Mouse (Mus musculus) heart, adult 18-20 months (tissue): ENCODE measurements around the gene Klhl29. TPM values are rescaled to one million over a fixed set of nuclear protein-coding genes. Genes with fewer than 3 reads are reported as not detected.
"Not testable (repeated sequence)": the region's sequence is repeated elsewhere in the genome, so short reads cannot be mapped to it uniquely, and the experiment has no call there.

Experiments used
- DNase-seq, 2 experiments: peaks; one replicate each; pipeline ENCODE4 v3.0.0; 2021 to 2022; ENCODE audit warnings: mixed read lengths in 1 of 2
- total RNA-seq, 2 experiments: library from RNA; stranded (reverse); gene quantifications; 2 replicates each; pipeline ENCODE4 v1.2.3; 2021

The Klhl29 gene
- total RNA-seq, 2 experiments from 2014 or later = 0.27 to 0.44 TPM

DNA sequence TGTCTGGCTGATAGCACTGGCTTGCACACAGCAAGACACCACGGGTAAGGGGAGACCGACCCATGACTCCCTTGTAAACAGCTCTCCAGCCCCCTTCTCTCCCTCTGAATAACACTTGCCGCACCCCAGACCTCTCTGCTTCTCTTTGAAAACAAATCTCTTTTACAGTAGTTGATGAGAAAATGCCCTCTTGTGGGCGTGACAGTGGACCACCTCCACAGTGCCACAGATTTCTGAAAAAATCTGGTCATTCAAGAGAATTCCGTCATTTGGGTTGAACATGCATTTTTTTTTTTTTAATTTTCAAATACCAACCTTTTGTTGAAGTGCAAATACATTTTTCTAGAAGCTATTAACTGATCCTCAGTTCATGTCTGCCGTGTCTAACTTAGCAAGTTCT, 17.0 kb downstream of the Klhl29 start:
- no peak for DNase-seq

GRCm38 (mm10) chr12:5353416-5353815, 22.1 kb downstream of the Klhl29 start:
- no peak for DNase-seq

DNA sequence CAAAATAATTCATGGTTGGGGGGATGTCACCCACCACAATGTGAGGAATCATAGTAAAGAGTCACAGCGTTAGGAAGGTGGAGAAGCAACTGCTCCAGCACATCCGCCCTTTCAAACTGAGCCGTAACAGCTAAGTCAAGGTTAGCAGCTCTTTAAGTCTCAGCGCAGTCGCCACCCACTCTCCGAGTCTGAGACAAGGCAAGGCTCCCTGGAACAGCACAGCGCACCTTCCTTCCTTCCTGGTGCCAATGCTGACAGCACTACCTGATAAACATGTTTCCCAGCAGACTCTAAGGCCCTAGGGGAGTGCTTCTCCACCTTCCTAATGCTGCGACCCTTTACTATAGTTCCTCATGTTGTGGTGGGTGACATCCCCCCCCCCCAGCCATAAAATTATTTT, 22.7 kb downstream of the Klhl29 start:
- no peak for DNase-seq

GRCm38 (mm10) chr12:5350491-5351285, 24.8 kb downstream of the Klhl29 start:
- no peak for DNase-seq

DNA sequence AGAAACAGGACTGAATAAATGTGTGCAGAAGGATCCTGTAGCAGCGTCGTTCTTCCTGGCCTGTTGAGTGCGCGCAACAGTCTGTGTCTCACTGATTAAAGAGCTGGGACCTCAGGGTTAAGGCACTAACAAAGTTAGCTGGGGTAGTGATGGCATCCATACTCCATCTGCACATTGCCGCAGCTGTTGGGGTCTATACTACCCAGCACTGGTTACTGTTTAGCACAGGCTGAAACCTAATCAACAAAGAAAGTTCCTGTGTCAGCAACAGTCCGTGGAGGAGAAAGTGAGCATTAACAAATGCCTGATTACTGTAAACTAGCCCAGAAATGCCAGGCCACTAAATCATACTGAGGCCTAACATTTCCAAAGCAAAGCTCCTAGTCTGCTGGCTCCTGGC, 30.4 kb downstream of the Klhl29 start:
- no peak for DNase-seq

GRCm38 (mm10) chr12:5344457-5344856, 31.0 kb downstream of the Klhl29 start:
- not testable (repeated sequence) for DNase-seq

DNA sequence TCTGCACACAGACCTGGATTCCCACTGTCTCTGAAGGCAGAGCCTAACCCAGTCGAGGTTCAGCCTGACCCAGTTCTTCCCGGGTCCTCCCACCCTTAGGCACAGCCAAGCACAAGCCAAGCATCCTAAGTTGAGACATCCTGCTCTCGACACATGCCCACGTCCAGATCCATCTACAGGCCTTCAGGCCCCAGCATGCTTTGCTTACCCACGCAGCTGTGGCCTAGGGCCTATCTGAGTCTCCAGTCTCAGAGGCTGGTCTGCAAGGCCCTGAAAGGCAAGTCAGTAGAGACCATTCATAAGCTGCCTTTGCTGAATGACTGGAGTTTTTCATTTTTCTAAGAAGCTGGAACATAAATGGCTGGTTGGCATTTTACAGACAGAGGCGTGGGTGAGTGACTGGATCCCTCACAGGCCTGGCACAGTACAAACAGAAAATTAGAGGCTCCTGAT, 35.3 kb downstream of the Klhl29 start:
- DNase-seq = no peak

DNA sequence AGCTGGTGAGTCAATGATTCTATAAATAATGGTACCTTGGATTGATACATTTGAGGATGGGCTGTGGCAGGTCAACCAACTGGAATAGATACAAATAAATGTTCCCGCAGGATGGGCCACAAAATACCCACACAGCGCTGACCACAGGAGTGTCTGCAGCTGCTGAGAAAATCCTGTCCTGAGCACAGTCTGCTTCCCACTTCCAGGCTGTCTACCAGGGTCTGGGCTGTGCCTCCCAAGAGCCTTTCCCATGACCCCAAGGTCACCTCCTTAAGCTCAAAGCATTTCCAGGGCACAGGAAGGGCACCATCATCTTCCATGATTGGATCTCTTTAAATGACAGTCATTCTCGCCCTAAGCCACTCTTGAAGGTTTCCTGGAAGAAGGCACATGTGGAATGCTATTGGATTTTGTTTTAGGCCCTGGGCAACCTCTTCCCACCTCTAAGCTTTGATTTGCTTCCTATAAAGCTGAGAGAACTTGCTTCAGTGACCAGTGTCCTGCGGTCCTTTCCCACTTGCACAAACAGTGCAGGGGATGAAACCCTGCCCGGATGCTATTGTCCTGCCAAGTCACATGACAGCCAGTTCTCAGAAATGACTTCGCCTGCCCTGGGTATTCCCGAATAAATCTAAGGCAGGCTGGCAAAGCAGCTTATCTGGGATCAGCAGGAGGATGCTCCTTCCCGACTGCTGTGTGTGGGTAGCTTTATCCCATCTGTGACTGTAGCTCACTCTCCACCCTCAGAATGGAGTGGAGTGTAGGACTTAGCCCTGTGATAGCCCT, 38.4 kb downstream of the Klhl29 start:
- DNase-seq = peak; percentile 61

DNA sequence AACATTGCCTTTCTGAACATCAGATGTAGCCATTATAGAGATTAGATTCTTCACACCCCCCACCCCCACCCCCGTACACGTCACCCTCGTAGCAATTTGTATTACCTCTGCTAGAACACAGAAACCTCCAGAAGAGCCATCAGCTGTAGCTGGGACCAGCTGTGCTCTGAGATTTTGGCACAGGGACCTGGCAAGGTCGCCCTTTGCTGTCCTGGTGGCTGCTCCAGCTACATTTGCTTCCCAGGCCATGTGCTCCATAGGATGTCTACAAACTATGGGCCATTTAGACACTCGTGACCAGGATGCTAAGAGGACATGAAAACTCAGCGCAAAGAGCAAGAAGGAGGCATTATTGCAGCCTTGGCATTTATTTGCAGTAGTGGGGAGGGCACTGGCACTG, 39.2 kb downstream of the Klhl29 start:
- peak; percentile 17 to 30 for DNase-seq

- no peak for DNase-seq
Measured at GRCm38 (mm10) chr12:5334956-5335355, 40.5 kb downstream of the Klhl29 start.

DNA sequence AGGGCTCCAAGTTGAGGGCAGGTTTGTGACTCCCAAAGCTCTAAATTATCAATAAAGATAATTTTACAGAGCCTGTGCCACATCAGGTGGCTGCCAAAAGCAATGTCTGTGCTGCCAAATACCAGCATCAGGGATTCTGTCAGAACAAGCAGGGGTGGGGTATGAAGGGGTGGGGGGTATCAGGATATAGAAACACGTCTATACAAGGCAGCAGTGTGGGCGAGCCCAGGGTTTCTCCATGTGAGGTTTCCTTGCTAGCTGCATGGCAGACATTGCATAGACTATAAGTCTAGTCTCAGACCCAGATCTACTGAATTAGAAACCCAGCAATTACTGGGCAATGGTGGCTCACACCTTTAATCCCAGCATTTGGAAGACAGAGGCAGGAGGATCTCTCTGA, 41.3 kb downstream of the Klhl29 start:
- no peak for DNase-seq

- DNase-seq = no peak
Measured at GRCm38 (mm10) chr12:5331810-5332484, 43.5 kb downstream of the Klhl29 start.

- DNase-seq = no peak
Measured at GRCm38 (mm10) chr12:5330496-5331070, 44.9 kb downstream of the Klhl29 start.

DNA sequence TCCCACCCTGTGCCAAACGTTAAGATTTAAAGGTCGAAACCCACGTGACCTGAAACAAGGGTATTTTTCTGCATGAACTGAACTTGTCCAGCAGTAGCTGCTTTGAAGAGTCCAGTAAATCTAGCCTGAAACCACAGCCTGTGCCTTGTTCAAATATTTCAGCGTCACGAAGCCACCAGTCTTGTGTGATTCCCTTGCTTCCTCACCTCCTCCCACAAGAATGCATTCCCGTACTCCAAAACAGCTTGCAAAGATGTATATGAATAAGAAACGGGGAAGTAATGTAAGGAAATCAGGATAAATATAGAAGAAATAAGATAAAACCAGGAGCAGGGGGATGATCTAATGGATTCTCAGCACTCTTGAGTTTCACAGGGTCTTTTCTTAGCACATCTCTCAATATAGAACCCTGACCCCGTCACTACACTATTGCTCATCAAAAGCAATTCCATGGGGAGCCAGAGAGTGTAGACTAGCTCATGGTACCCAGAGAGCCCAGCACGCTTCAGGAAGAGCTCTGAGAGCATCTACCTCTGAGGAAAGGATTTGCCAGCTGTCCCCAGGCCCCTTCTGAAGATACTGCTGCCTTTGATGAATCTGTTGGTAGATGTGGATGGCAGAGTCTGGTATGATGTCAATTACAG, 52.9 kb downstream of the Klhl29 start:
- DNase-seq = no peak

DNA sequence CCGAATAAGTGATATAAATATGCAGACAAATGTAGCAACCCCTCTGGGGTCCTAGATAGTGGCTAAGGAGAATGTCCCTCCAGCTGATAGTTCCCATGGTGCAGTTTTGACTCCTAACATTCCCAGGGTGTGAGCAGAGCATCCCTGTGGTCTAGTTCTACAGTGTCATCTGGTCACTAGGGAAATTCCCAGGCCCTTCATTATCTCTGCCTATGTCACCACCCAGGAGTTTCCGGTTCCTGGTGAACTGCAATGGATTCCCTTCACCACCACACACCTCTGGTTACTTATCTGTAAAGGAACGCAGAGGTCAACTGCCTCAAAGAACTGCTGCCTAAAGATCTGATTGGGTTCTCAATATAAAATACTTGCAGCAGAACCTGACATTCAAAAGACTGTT, 54.5 kb downstream of the Klhl29 start:
- no peak for DNase-seq

- no peak for DNase-seq
Measured at GRCm38 (mm10) chr12:5319359-5319973, 56.0 kb downstream of the Klhl29 start.

- DNase-seq = no peak
Measured at GRCm38 (mm10) chr12:5316029-5316567, 59.4 kb downstream of the Klhl29 start.

DNA sequence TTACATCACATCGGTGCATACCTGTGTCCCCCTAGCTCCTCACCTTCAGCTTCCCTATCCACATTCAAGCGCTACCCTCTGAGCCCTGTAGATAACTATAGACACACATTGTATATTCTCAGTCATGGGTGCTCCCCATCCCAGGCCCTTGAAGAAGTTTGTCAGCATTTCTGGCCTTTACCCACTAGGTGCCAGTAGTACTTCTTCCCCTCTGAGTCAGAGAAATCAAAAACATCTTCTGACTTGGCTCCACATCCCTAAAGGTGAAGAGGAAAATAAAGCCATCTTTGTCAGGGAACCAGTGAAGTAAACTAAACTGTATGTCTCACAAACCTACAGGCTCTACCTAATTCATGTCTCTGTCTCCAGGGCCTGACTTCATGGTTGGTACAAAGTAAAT, 67.6 kb downstream of the Klhl29 start:
- no peak for DNase-seq

DNA sequence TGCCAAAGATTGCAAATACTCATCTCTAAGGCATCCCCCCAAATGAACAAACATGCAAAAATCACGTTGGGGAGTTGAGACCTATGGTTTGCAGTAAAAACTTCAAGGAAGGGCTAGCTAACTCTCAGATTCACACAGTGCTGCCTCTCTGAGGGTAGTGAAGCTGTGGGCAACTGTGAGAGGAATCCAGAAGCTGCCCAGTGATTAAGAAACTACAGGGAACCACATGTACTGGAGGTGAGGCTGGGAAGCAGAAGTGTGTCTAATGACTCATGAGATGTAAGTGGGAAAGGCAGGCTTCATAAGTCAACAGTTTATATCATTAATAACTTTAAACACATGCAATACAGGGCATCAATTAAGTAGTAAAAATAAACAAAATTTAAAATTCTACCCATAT, 70.0 kb downstream of the Klhl29 start:
- DNase-seq = no peak

DNA sequence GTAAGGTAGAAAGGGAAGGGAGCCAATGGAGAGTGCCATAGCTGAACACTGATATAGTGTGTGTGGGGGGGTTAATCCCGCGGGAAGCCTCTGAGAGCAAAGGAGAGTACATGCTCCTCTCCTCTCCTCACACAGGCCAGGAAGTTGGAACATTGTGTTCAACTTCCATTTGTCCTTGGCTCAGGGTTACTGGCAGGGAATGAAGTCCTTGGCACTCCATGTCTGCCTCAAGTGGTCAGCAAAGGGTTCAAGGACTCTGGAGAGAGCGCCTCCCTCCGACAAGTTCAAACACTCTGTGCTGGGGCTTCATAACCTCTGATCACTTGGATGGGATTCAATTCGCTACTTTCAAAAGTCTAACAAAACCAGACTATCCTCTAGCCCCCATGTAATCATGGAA, 71.6 kb downstream of the Klhl29 start:
- peak; percentile 10 to 64 for DNase-seq

- no peak for DNase-seq
Measured at GRCm38 (mm10) chr12:5303100-5303499, 72.4 kb downstream of the Klhl29 start.
